Mouse (Mus musculus): Measurements from ENCODE around the gene Col24a1.

GRCm38 (mm10) chr3:145348690-145349089 lies 56.4 kb downstream of the Col24a1 start:
- TF ChIP-seq POLR2A (IDR thresholded peaks at IDR 0.05; ENCODE audit: low read depth, low read length) = no peak
- no peak for TF ChIP-seq CTCF (IDR thresholded peaks at IDR 0.05; ENCODE audit: extremely low read depth, insufficient read depth, insufficient read length, insufficient replicate concordance)

Measured in spleen, adult 2 months (tissue).